8 mouse cellular contexts compared by ENCODE assay signal in genomic region chr8:93868486-93869221, GRCm38 (mm10).
"Had no signal": no experiment of that assay in that cellular context is flagged by ENCODE, and none has a peak within 500 bp of the region (broad histone marks: within the 10 kb centered on the region; RNA-seq: fewer than 3 reads in every experiment).

No protein-coding gene starts in this region.

- H3K4me2 ChIP-seq: limb, embryonic 13.5 days had no signal

- H3K27ac ChIP-seq: limb, embryonic 13.5 days; liver, embryonic 14.5 days had no signal

- H3K36me3 ChIP-seq: limb, embryonic 13.5 days had no signal

- H3K9ac ChIP-seq: limb, embryonic 13.5 days; liver, embryonic 14.5 days had no signal

- H3K4me1 ChIP-seq: limb, embryonic 13.5 days had no signal

- H3K4me3 ChIP-seq: limb, embryonic 13.5 days had no signal

- H3K27me3 ChIP-seq: limb, embryonic 13.5 days had no signal

- H3K9me3 ChIP-seq: limb, embryonic 13.5 days had no signal

- DNase-seq: kidney, postnatal 36 days; left cerebral cortex, postnatal 4 days; lung, adult 18-20 months; midbrain, embryonic 14.5 days; right cerebral cortex, postnatal 14 days; thymus, postnatal 4 days had no signal
